Mouse (Mus musculus) lung, embryonic 16.5 days (tissue): ENCODE measurements at regions not wholly inside any gene's neighbourhood (a gene's known extent, or its start where the extent isn't known, plus 50 kb on each side); places are given as distances from the start of the nearest gene placed in this dataset.

Experiments used
- ATAC-seq: fragments of 200-750 bp; cut with Nextera tagmentation; 2 replicates; pipeline ENCODE4 v1.8.0; 2017; ENCODE audit warnings: low read depth, mild to moderate bottlenecking, moderate library complexity
- H3K27ac ChIP-seq: fragments of 300-500 bp; sonication (generic); 2 replicates; pipeline ENCODE4 v1.5.1; 2014; ENCODE audit warnings: mild to moderate bottlenecking, control low read depth, low read length
- H3K27me3 ChIP-seq: fragments of 300-500 bp; sonication (generic); 2 replicates; pipeline ENCODE4 v1.6.1; 2014; ENCODE audit warnings: low read depth, low read length, mixed read lengths; ENCODE audit not compliant: control insufficient read depth, insufficient read depth
- H3K36me3 ChIP-seq: fragments of 300-500 bp; sonication (generic); 2 replicates; pipeline ENCODE4 v1.6.1; 2014; ENCODE audit warnings: low read length; ENCODE audit not compliant: control insufficient read depth, insufficient read depth
- H3K4me1 ChIP-seq: fragments of 300-500 bp; sonication (generic); replicated peaks from 2 replicates; pipeline ENCODE4 v1.6.1; 2014; ENCODE audit warnings: low read length, mixed read lengths; ENCODE audit not compliant: control insufficient read depth, insufficient read depth
- H3K4me2 ChIP-seq: fragments of 300-500 bp; sonication (generic); 2 replicates; pipeline ENCODE4 v1.6.1; 2014; ENCODE audit warnings: low read depth, low read length, control low read depth
- H3K4me3 ChIP-seq: fragments of 300-500 bp; sonication (generic); 2 replicates; pipeline ENCODE4 v1.5.1; 2014; ENCODE audit warnings: mild to moderate bottlenecking, low read length, control low read depth
- H3K9ac ChIP-seq: fragments of 300-500 bp; sonication (generic); 2 replicates; pipeline ENCODE4 v1.6.1; 2014; ENCODE audit warnings: low read length, control low read depth
- H3K9me3 ChIP-seq: fragments of 300-500 bp; sonication (generic); 2 replicates; pipeline ENCODE4 v1.6.1; 2016; ENCODE audit warnings: low read length; ENCODE audit not compliant: control insufficient read depth
- WGBS: fragments of 180-500 bp; shearing (Covaris S2); extraction: QIAGEN DNeasy Blood & Tissue Kit; methylation state at CpG from one replicate; pipeline ENCODE4 v1.1.7; 2014; 5-methylcytosine and 5-hydroxymethylcytosine counted together

- Histone ChIP-seq H3K9ac (no peak overlapping the region), H3K9me3 (no peaks in the 10 kb centered on the region), H3K4me3 (no peak overlapping the region), H3K27me3 (no peaks in the 10 kb centered on the region), H3K4me1 (no peaks in the 10 kb centered on the region), H3K36me3 (no peaks in the 10 kb centered on the region), H3K27ac (no peak overlapping the region), H3K4me2 (no peak overlapping the region)
- WGBS = 89% methylated on average over 3 of the region's 3 CpGs
- ATAC-seq = no peak
These were observed 131.0 kb upstream of the Nxpe4 start for GRCm38 (mm10) chr9:48030839-48031238.

- Histone ChIP-seq H3K4me1 (no peaks in the 10 kb centered on the region), H3K27me3 (no peaks in the 10 kb centered on the region), H3K4me2 (no peak overlapping the region), H3K27ac (no peak overlapping the region), H3K9ac (no peak overlapping the region), H3K36me3 (no peaks in the 10 kb centered on the region), H3K9me3 (no peaks in the 10 kb centered on the region), H3K4me3 (no peak overlapping the region)
- ATAC-seq = no peak
These were observed 125.9 kb upstream of the Nxpe4 start for GRCm38 (mm10) chr9:48035959-48036358.

DNA sequence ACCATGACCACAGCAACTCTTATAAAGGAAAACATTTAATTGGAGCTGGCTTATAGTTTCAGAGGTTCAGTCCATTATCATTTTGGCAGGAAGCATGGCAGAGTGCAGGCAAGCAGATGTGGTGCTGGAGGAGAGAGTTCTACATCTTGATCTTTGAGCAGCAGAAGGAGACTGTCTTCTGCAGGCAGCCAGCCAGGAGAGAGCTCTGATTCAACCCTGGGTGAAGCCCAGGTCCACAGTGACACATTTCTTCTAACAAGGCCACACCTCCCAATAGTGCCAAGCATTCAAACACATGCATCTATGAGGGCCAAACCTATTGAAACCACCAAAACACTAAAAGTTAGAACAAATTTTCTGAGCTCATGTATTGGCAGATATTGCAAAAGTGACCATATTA is 117.0 kb upstream of the Nxpe4 start:
- no peak overlapping the region for H3K9ac ChIP-seq
- no peaks in the 10 kb centered on the region for H3K27me3 ChIP-seq
- H3K4me1 ChIP-seq = no peaks in the 10 kb centered on the region
- no peak overlapping the region for H3K27ac ChIP-seq
- no peak for ATAC-seq
- no peaks in the 10 kb centered on the region for H3K36me3 ChIP-seq
- H3K4me2 ChIP-seq = no peak overlapping the region
- no peak overlapping the region for H3K4me3 ChIP-seq
- no peaks in the 10 kb centered on the region for H3K9me3 ChIP-seq

- H3K4me2 ChIP-seq = no peak overlapping the region
- H3K4me1 ChIP-seq = no peaks in the 10 kb centered on the region
- H3K27ac ChIP-seq = no peak overlapping the region
- H3K9me3 ChIP-seq = no peaks in the 10 kb centered on the region
- H3K4me3 ChIP-seq = no peak overlapping the region
- no peak overlapping the region for H3K9ac ChIP-seq
- WGBS = 75% methylated on average over 4 of the region's 4 CpGs
- ATAC-seq = no peak
- no peaks in the 10 kb centered on the region for H3K27me3 ChIP-seq
- H3K36me3 ChIP-seq = no peaks in the 10 kb centered on the region
These were observed 114.0 kb upstream of the Nxpe4 start for GRCm38 (mm10) chr9:48047846-48048245.

GRCm38 (mm10) chr9:48053580-48053979 is 108.2 kb upstream of the Nxpe4 start:
- Histone ChIP-seq H3K4me1 (no peaks in the 10 kb centered on the region), H3K4me2 (no peak overlapping the region), H3K36me3 (no peaks in the 10 kb centered on the region), H3K27me3 (no peaks in the 10 kb centered on the region), H3K27ac (no peak overlapping the region), H3K9me3 (no peaks in the 10 kb centered on the region), H3K9ac (no peak overlapping the region), H3K4me3 (no peak overlapping the region)
- ATAC-seq = no peak
- WGBS = 63% methylated on average over 4 of the region's 4 CpGs

GRCm38 (mm10) chr9:48055246-48055645 is 106.6 kb upstream of the Nxpe4 start:
- Histone ChIP-seq H3K27ac (no peak overlapping the region), H3K9ac (no peak overlapping the region), H3K4me1 (peaks cover 5% of the 10 kb centered on the region; the same call in 1 of the 2 replicates), H3K4me3 (no peak overlapping the region), H3K27me3 (no peaks in the 10 kb centered on the region), H3K4me2 (no peak overlapping the region), H3K36me3 (no peaks in the 10 kb centered on the region), H3K9me3 (no peaks in the 10 kb centered on the region)
- WGBS = 37% methylated on average over 10 of the region's 10 CpGs
- ATAC-seq = no peak

GRCm38 (mm10) chr9:48058599-48058998 is 103.2 kb upstream of the Nxpe4 start:
- no peak for ATAC-seq
- Histone ChIP-seq H3K4me1 (peaks cover 5% of the 10 kb centered on the region; the same call in 1 of the 2 replicates), H3K4me3 (no peak overlapping the region), H3K4me2 (no peak overlapping the region), H3K27ac (no peak overlapping the region), H3K9me3 (no peaks in the 10 kb centered on the region), H3K27me3 (no peaks in the 10 kb centered on the region), H3K9ac (no peak overlapping the region), H3K36me3 (no peaks in the 10 kb centered on the region)
- WGBS = 23% methylated on average over 8 of the region's 8 CpGs

GRCm38 (mm10) chr9:48059549-48060165 is 102.2 kb upstream of the Nxpe4 start:
- Histone ChIP-seq H3K27ac (no peak overlapping the region), H3K9ac (no peak overlapping the region), H3K4me3 (no peak overlapping the region), H3K36me3 (no peaks in the 10 kb centered on the region), H3K4me2 (no peak overlapping the region), H3K4me1 (peaks cover 5% of the 10 kb centered on the region; the same call in 1 of the 2 replicates), H3K27me3 (no peaks in the 10 kb centered on the region), H3K9me3 (no peaks in the 10 kb centered on the region)
- no peak for ATAC-seq
- 86% methylated on average over 10 of the region's 10 CpGs for WGBS

GRCm38 (mm10) chr9:48060996-48061395 is 100.8 kb upstream of the Nxpe4 start:
- 86% methylated on average over 4 of the region's 4 CpGs for WGBS
- no peak for ATAC-seq

More at GRCm38 (mm10) chr9:48060996-48061395, 100.8 kb upstream of the Nxpe4 start:
- Histone ChIP-seq H3K27me3 (no peaks in the 10 kb centered on the region), H3K4me3 (no peak overlapping the region), H3K4me1 (peaks cover 5% of the 10 kb centered on the region; the same call in 1 of the 2 replicates), H3K27ac (no peak overlapping the region), H3K4me2 (no peak overlapping the region), H3K9ac (no peak overlapping the region), H3K36me3 (no peaks in the 10 kb centered on the region), H3K9me3 (no peaks in the 10 kb centered on the region)
